Mouse (Mus musculus) cerebellum, postnatal 10 days (tissue): ENCODE measurements around the gene Snrpb2.

Experiments used
- DNase-seq, 2 experiments: peaks; one replicate each; pipeline ENCODE4 v3.0.0; 2021; ENCODE audit warnings: mixed read lengths in 2 of 2

Snrpb2 gene

DNA sequence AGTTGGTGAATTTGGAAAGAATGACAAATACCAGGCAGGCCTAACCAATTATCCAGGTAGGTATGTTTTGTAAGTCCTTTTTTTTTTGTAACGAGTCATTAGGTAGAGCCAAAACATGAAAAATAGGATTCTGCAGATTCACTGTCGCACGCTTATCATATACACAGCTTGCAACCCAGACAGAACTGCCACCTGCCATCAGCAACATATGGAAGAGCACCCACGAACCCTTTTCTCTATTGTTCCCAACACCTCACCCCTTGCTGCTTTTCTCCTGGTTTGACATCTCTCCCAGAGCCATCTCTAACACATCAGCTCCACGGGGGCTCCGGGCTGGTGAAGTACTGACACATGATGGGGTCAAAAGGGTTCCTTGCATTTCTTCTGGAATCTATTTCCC is 31.9 kb downstream of the Snrpb2 start:
- DNase-seq = no peak

DNA sequence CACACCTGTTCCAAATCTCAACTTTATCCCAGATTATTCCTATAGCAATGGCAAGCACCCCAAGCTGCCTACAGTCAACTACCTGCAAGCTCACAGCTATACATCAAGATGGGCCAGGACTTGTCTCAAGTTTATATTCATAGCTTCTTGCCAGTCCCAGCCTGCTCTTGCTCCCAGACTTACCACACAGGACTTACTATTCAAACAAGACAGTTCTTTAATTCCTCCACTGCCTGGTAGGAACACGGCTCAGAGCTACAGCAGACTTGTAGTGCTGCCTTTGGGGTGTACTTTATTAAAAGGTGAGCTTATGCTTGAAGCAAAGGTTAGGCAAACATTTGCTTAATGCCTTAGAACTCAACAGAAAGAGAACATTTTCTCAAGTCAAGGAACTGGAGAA is 34.3 kb downstream of the Snrpb2 start:
- DNase-seq = no peak

- DNase-seq = peak; percentile 45 to 74
Observed at GRCm38 (mm10) chr2:143113859-143114258, 51.0 kb downstream of the Snrpb2 start.

GRCm38 (mm10) chr2:143114716-143115115 is 51.9 kb downstream of the Snrpb2 start:
- DNase-seq = peak; percentile 72 to 77

DNA sequence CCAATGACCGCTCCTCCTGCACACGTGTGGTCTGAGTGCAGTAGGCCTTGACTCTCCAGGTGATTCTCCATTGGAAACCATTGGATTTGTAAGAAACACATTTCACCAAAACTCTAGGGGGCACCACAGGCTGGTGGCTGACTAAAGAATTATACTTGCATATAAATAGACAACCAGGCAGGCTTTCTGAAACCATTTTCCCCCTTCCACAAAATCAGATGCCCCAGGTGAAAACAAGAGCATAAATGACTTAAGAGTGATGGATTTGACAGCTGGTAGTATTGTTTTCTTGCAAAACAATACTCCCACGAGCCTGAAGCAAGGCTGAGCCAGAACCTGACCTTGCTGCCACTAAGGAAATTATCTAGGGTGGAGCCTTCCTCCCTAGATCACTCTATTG is 54.6 kb downstream of the Snrpb2 start:
- peak; percentile 69 to 72 for DNase-seq

DNA sequence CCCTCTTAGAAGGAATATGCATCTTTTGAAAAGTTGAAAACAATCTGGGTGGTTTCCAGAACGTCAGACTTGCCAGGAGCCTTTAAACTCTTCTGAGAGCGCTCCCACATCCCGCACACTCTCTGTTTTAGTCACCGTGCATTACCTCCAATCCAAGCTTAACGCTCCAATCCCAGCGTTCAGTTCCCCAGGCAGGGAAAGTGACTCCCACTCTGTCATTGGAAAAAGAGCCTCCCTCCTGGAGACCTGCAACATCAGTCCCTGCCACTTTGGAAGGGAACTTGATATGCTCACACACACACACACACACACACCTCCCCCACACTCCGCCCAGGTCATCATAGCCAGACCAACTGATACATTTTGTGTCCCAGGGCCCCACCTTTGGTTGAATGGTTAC is 55.4 kb downstream of the Snrpb2 start:
- DNase-seq = no peak
